Mouse (Mus musculus): ENCODE results near the gene Fgf15. TPM values are rescaled to one million over a fixed set of nuclear protein-coding genes. Genes with fewer than 3 reads are reported as not detected.

Fgf15 gene
- total and polyA plus RNA-seq, 3 experiments, result not detected

DNA sequence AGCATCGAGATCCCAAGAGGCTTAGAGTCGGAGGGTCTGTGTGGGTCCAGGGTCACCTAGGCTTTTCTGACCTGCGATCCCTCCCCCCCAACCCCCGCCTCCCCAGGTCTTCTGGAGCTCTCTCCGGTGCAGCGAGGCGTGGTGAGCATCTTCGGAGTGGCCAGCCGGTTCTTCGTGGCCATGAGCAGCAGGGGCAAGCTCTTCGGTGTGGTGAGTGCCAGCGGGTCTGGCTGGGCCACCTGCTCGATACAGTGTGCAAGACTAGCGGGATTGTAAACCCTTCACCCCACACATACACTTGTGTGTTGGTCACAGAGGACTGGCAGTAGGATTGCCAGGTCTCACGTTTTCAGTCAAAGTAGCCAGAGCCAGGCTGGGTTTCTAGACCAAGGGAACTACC lies 34.2 kb upstream of the Fgf15 start:
- H3K27me3 ChIP-seq (replicated peaks), result peaks cover 43% of the 10 kb centered on the region
- in situ Hi-C loops (cut with MboI; ENCODE audit: low pct_ligation_motif_present, low pct_unique_long_range_greater_than_20kb, low sequenced_read_pairs), result no loop called here

DNA sequence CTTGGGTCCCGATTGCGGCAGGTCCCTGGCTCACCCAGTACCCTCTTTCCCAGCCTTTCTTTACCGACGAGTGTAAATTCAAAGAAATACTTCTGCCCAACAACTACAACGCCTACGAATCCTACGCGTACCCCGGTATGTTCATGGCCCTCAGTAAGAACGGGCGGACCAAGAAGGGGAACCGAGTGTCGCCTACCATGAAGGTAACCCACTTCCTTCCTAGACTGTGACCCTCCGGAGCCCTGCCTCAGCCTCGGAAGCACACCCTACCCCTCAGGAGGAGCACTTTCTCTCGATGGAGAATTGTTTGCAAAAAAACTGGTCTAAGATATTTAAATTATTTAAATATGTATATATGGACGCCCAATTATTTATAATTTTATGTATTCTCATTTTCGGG lies 33.6 kb upstream of the Fgf15 start:
- H3K36me3 ChIP-seq (replicated peaks in 1 of 2; ENCODE audit: control insufficient read depth in 1 of 2, insufficient read depth in 1 of 2, low read length in 1 of 2), result no peaks in the 10 kb centered on the region
- no peak for DNase-seq (ENCODE audit: extremely low read depth)
- H3K79me2 ChIP-seq (replicated peaks; ENCODE audit: control insufficient read depth, extremely low read depth, insufficient read depth, poor library complexity, severe bottlenecking), result no peaks in the 10 kb centered on the region
- peaks cover 12% of the 10 kb centered on the region for H3K9me3 ChIP-seq (replicated peaks; ENCODE audit: low read length)
- no peak overlapping the region for H3K4me2 ChIP-seq (ENCODE audit: insufficient read depth, low read depth, poor library complexity, severe bottlenecking)
- H3K9ac ChIP-seq (ENCODE audit: insufficient read depth, low read depth), result no peak overlapping the region
- no peak overlapping the region for H3K4me3 ChIP-seq (replicated peaks in 1 of 3; ENCODE audit: low read depth in 2 of 3, low read length in 2 of 3, poor library complexity in 1 of 3)
- peaks cover 49% of the 10 kb centered on the region for H3K27me3 ChIP-seq (replicated peaks)
- no peak for TF ChIP-seq ZC3H11A (IDR thresholded peaks at IDR 0.05; ENCODE audit: low read depth, low read length)
- no peak for TF ChIP-seq TBP (conservative IDR thresholded peaks at IDR 0.05; ENCODE audit: low read depth, low read length)
- TF ChIP-seq ZMIZ1 (IDR thresholded peaks at IDR 0.05; ENCODE audit: low read depth, low read length), result no peak
- no peak for TF ChIP-seq NRF1 (IDR thresholded peaks at IDR 0.05; ENCODE audit: low read depth, low read length)
- TF ChIP-seq MAZ (IDR thresholded peaks at IDR 0.05; ENCODE audit: low read depth, low read length), result no peak
- TF ChIP-seq RAD21 (IDR thresholded peaks at IDR 0.05; ENCODE audit: low read depth, low read length), result no peak
- no peak for TF ChIP-seq SMC3 (IDR thresholded peaks at IDR 0.05; ENCODE audit: low read depth, low read length)
- TF ChIP-seq BHLHE40 (IDR thresholded peaks at IDR 0.05; ENCODE audit: low read depth, low read length), result no peak
- TF ChIP-seq USF1 (IDR thresholded peaks at IDR 0.05; ENCODE audit: low read depth, low read length), result no peak
- no peak for TF ChIP-seq TCF12 (IDR thresholded peaks at IDR 0.05; ENCODE audit: low read depth, low read length)
- no peak for TF ChIP-seq KAT2A (IDR thresholded peaks at IDR 0.05; ENCODE audit: insufficient replicate concordance, low read length)
- TF ChIP-seq NELFE (IDR thresholded peaks at IDR 0.05; ENCODE audit: low read depth, low read length), result no peak
- TF ChIP-seq POLR2A (IDR thresholded peaks at IDR 0.05; ENCODE audit: low read depth, low read length), result no peak
- no peak for TF ChIP-seq ZNF384 (IDR thresholded peaks at IDR 0.05; ENCODE audit: low read depth, low read length)
- dilution Hi-C loops (cut with MboI; ENCODE audit: extremely low pct_ligation_motif_present, extremely low pct_unique_long_range_greater_than_20kb, low sequenced_read_pairs), result no loop called here
- in situ Hi-C loops (cut with MboI; ENCODE audit: low pct_ligation_motif_present, low pct_unique_long_range_greater_than_20kb, low sequenced_read_pairs), result no loop called here
- H3K27ac ChIP-seq (ENCODE audit: insufficient read depth, low read depth), result no peak overlapping the region
- H3K4me1 ChIP-seq (ENCODE audit: control insufficient read depth in 1 of 2, insufficient read depth in 2 of 2), result peaks cover 0 to 6% of the 10 kb centered on the region in 2 experiments; a peak in 1 of 4 replicates

More for the DNA sequence above, 34.2 kb upstream of the Fgf15 start:
- DNase-seq (ENCODE audit: extremely low read depth), result no peak
- no peaks in the 10 kb centered on the region for H3K36me3 ChIP-seq (replicated peaks in 1 of 2; ENCODE audit: control insufficient read depth in 1 of 2, insufficient read depth in 1 of 2, low read length in 1 of 2)
- no peak overlapping the region for H3K27ac ChIP-seq (ENCODE audit: insufficient read depth, low read depth)
- H3K4me3 ChIP-seq (replicated peaks in 1 of 3; ENCODE audit: low read depth in 2 of 3, low read length in 2 of 3, poor library complexity in 1 of 3), result no peak overlapping the region
- H3K9ac ChIP-seq (ENCODE audit: insufficient read depth, low read depth), result no peak overlapping the region
- peaks cover 12% of the 10 kb centered on the region for H3K9me3 ChIP-seq (replicated peaks; ENCODE audit: low read length)
- no peak overlapping the region for H3K4me2 ChIP-seq (ENCODE audit: insufficient read depth, low read depth, poor library complexity, severe bottlenecking)
- dilution Hi-C loops (cut with MboI; ENCODE audit: extremely low pct_ligation_motif_present, extremely low pct_unique_long_range_greater_than_20kb, low sequenced_read_pairs), result no loop called here
- no peaks in the 10 kb centered on the region for H3K79me2 ChIP-seq (replicated peaks; ENCODE audit: control insufficient read depth, extremely low read depth, insufficient read depth, poor library complexity, severe bottlenecking)
- no peak for TF ChIP-seq IRF4 (IDR thresholded peaks at IDR 0.05; ENCODE audit: low read depth, low read length)
- no peak for TF ChIP-seq ZNF384 (IDR thresholded peaks at IDR 0.05; ENCODE audit: low read depth, low read length)
- TF ChIP-seq USF1 (IDR thresholded peaks at IDR 0.05; ENCODE audit: low read depth, low read length), result no peak
- no peak for TF ChIP-seq MYC (IDR thresholded peaks at IDR 0.05; ENCODE audit: low read depth, low read length)
- TF ChIP-seq SMC3 (IDR thresholded peaks at IDR 0.05; ENCODE audit: low read depth, low read length), result no peak
- TF ChIP-seq MEF2A (IDR thresholded peaks at IDR 0.05; ENCODE audit: borderline replicate concordance, low read depth, low read length), result no peak
- no peak for TF ChIP-seq NRF1 (IDR thresholded peaks at IDR 0.05; ENCODE audit: low read depth, low read length)
- TF ChIP-seq RCOR1 (conservative IDR thresholded peaks at IDR 0.05; ENCODE audit: low read depth, low read length), result no peak
- no peak for TF ChIP-seq BHLHE40 (IDR thresholded peaks at IDR 0.05; ENCODE audit: low read depth, low read length)
- no peak for TF ChIP-seq TCF12 (IDR thresholded peaks at IDR 0.05; ENCODE audit: low read depth, low read length)
- TF ChIP-seq JUN (IDR thresholded peaks at IDR 0.05; ENCODE audit: insufficient read depth, low read depth, low read length), result no peak
- TF ChIP-seq PAX5 (IDR thresholded peaks at IDR 0.05; ENCODE audit: low read length), result no peak
- TF ChIP-seq CTCF (conservative IDR thresholded peaks at IDR 0.05 in 1 of 2, IDR thresholded peaks at IDR 0.05 in 1 of 2; ENCODE audit: low read depth in 2 of 2, low read length in 2 of 2), result no peak
- no peak for TF ChIP-seq MAZ (IDR thresholded peaks at IDR 0.05; ENCODE audit: low read depth, low read length)
- no peak for TF ChIP-seq CHD1 (IDR thresholded peaks at IDR 0.05; ENCODE audit: low read depth, low read length)
- peaks cover 0 to 10% of the 10 kb centered on the region in 2 experiments; a peak in 1 of 4 replicates for H3K4me1 ChIP-seq (ENCODE audit: control insufficient read depth in 1 of 2, insufficient read depth in 2 of 2)

Data from CH12.LX (cell line).